14 mouse cellular contexts compared by ENCODE assay signal in genomic region chr4:15199568-15200335, GRCm38 (mm10).
A peak's percentile ranks its signal among the peaks of the same experiment; 100 is the strongest.
DNase-seq lines count a peak whose midpoint lies in the region; ATAC-seq and TF ChIP-seq lines count a peak whose summit lies in the region.
"Had no signal": no experiment of that assay in that cellular context is flagged by ENCODE, and none has a peak within 500 bp of the region (broad histone marks: within the 10 kb centered on the region; RNA-seq: fewer than 3 reads in every experiment).

No protein-coding gene starts in this region.

- no peaks in the 10 kb centered on the region for H3K36me3 ChIP-seq in embryonic facial prominence, embryonic 12.5 days
- no peaks in the 10 kb centered on the region for H3K36me3 ChIP-seq in embryonic facial prominence, embryonic 10.5 days (replicated peaks)
- no peaks in the 10 kb centered on the region for H3K36me3 ChIP-seq in liver, adult 2 months (ENCODE audit: control insufficient read depth, insufficient read depth, low read length)
- H3K36me3 ChIP-seq in liver, embryonic 11.5 days (ENCODE audit: control insufficient read depth, insufficient read depth, low read length): no peaks in the 10 kb centered on the region
- H3K36me3 ChIP-seq in embryonic facial prominence, embryonic 14.5 days (ENCODE audit: control insufficient read depth, insufficient read depth, low read length): no peaks in the 10 kb centered on the region
- H3K36me3 ChIP-seq in heart, embryonic 16.5 days (ENCODE audit: control insufficient read depth, insufficient read depth): no peaks in the 10 kb centered on the region
- H3K36me3 ChIP-seq: forebrain, embryonic 15.5 days; kidney, embryonic 15.5 days; midbrain, embryonic 13.5 days had no signal

- no peak for DNase-seq in embryonic facial prominence, embryonic 10.5 days (ENCODE audit: low spot score)
- DNase-seq in liver, adult 2 months (ENCODE audit: extremely low read depth, low read depth, low spot score): peak; percentile 23
- DNase-seq in liver, embryonic 11.5 days (ENCODE audit: low spot score): no peak
- peak; percentile 76 for DNase-seq in embryonic facial prominence, embryonic 14.5 days (ENCODE audit: low spot score)
- DNase-seq in thymus, postnatal 0 days (ENCODE audit: low spot score): no peak
- DNase-seq in thymus, postnatal 25 days: no peak
- DNase-seq: cerebellum, adult 18-20 months; liver; thymus, adult 2 months had no signal

- H3K27ac ChIP-seq in embryonic facial prominence, embryonic 12.5 days: peak overlapping the region; percentile 30; the same call in 1 of the 2 replicates
- H3K27ac ChIP-seq in embryonic facial prominence, embryonic 10.5 days (replicated peaks): no peak overlapping the region
- no peak overlapping the region for H3K27ac ChIP-seq in liver, adult 2 months (replicated peaks; ENCODE audit: insufficient read depth, low read depth, low read length)
- H3K27ac ChIP-seq in liver, embryonic 11.5 days (ENCODE audit: low read depth, low read length): no peak overlapping the region
- no peak overlapping the region for H3K27ac ChIP-seq in embryonic facial prominence, embryonic 14.5 days (replicated peaks; ENCODE audit: low read depth, low read length)
- peak overlapping the region; percentile 46; the same call in 1 of the 2 replicates for H3K27ac ChIP-seq in heart, embryonic 16.5 days (ENCODE audit: low read length)
- H3K27ac ChIP-seq: forebrain, embryonic 15.5 days; kidney, embryonic 15.5 days; midbrain, embryonic 13.5 days had no signal

- TF ChIP-seq CTCF in liver, adult 2 months (IDR thresholded peaks at IDR 0.05; ENCODE audit: low read depth, low read length): no peak

- no peak overlapping the region for H3K4me3 ChIP-seq in embryonic facial prominence, embryonic 12.5 days
- H3K4me3 ChIP-seq in embryonic facial prominence, embryonic 10.5 days: no peak overlapping the region
- H3K4me3 ChIP-seq in liver, adult 2 months (ENCODE audit: insufficient read depth, low read depth, low read length): no peak overlapping the region
- no peak overlapping the region for H3K4me3 ChIP-seq in liver, embryonic 11.5 days (ENCODE audit: low read depth, low read length)
- H3K4me3 ChIP-seq in embryonic facial prominence, embryonic 14.5 days (ENCODE audit: low read depth, low read length): no peak overlapping the region
- H3K4me3 ChIP-seq in heart, embryonic 16.5 days (ENCODE audit: low read length): no peak overlapping the region
- H3K4me3 ChIP-seq: forebrain, embryonic 15.5 days; kidney, embryonic 15.5 days; midbrain, embryonic 13.5 days had no signal

- H3K79me2 ChIP-seq in liver, adult 2 months (ENCODE audit: control insufficient read depth, insufficient read depth, low read length): no peaks in the 10 kb centered on the region

- no peaks in the 10 kb centered on the region for H3K27me3 ChIP-seq in embryonic facial prominence, embryonic 12.5 days
- no peaks in the 10 kb centered on the region for H3K27me3 ChIP-seq in embryonic facial prominence, embryonic 10.5 days (replicated peaks; ENCODE audit: low read depth, poor library complexity, severe bottlenecking)
- H3K27me3 ChIP-seq in liver, adult 2 months (ENCODE audit: control insufficient read depth, insufficient read depth, low read length): no peaks in the 10 kb centered on the region
- H3K27me3 ChIP-seq in liver, embryonic 11.5 days (replicated peaks; ENCODE audit: control insufficient read depth, insufficient read depth, low read length): no peaks in the 10 kb centered on the region
- H3K27me3 ChIP-seq in embryonic facial prominence, embryonic 14.5 days (replicated peaks; ENCODE audit: control insufficient read depth, insufficient read depth, low read length): no peaks in the 10 kb centered on the region
- H3K27me3 ChIP-seq in heart, embryonic 16.5 days (ENCODE audit: control insufficient read depth, insufficient read depth, low read length): no peaks in the 10 kb centered on the region
- H3K27me3 ChIP-seq: forebrain, embryonic 15.5 days; kidney, embryonic 15.5 days; midbrain, embryonic 13.5 days had no signal

- H3K4me2 ChIP-seq in embryonic facial prominence, embryonic 12.5 days (replicated peaks): no peak overlapping the region
- no peak overlapping the region for H3K4me2 ChIP-seq in liver, embryonic 11.5 days
- no peak overlapping the region for H3K4me2 ChIP-seq in embryonic facial prominence, embryonic 14.5 days (ENCODE audit: low read depth, low read length)
- H3K4me2 ChIP-seq in heart, embryonic 16.5 days (ENCODE audit: low read depth, low read length): no peak overlapping the region
- H3K4me2 ChIP-seq: forebrain, embryonic 15.5 days; kidney, embryonic 15.5 days; midbrain, embryonic 13.5 days had no signal

- no peaks in the 10 kb centered on the region for H3K9me3 ChIP-seq in embryonic facial prominence, embryonic 12.5 days
- H3K9me3 ChIP-seq in embryonic facial prominence, embryonic 10.5 days: no peaks in the 10 kb centered on the region
- H3K9me3 ChIP-seq in liver, embryonic 11.5 days (ENCODE audit: control insufficient read depth, low read length): no peaks in the 10 kb centered on the region
- no peaks in the 10 kb centered on the region for H3K9me3 ChIP-seq in embryonic facial prominence, embryonic 14.5 days (ENCODE audit: control insufficient read depth, low read length)
- H3K9me3 ChIP-seq in heart, embryonic 16.5 days (replicated peaks; ENCODE audit: control insufficient read depth, low read length): no peaks in the 10 kb centered on the region
- H3K9me3 ChIP-seq: forebrain, embryonic 15.5 days; kidney, embryonic 15.5 days; midbrain, embryonic 13.5 days had no signal

- WGBS in embryonic facial prominence, embryonic 12.5 days: 62% methylated on average over 6 of the region's 6 CpGs
- WGBS in embryonic facial prominence, embryonic 10.5 days: 69% methylated on average over 6 of the region's 6 CpGs
- 79% methylated on average over 6 of the region's 6 CpGs for WGBS in liver, adult 2 months
- 68% methylated on average over 6 of the region's 6 CpGs for WGBS in liver, embryonic 11.5 days
- WGBS in embryonic facial prominence, embryonic 14.5 days: 58% methylated on average over 6 of the region's 6 CpGs
- whole genome bisulfite sequencing in heart, embryonic 16.5 days: 61% methylated on average over 6 of the region's 6 CpGs

- TF ChIP-seq POLR2A in liver, adult 2 months (IDR thresholded peaks at IDR 0.05; ENCODE audit: extremely low read depth, insufficient read depth, low read length): no peak

- ATAC-seq in embryonic facial prominence, embryonic 12.5 days (ENCODE audit: insufficient number of reproducible peaks, insufficient read depth, low FRiP score, low TSS enrichment): no peak
- ATAC-seq in liver, embryonic 11.5 days (replicated peaks; ENCODE audit: low FRiP score): no peak
- peak; percentile 57; the same call in 1 of the 2 replicates for ATAC-seq in embryonic facial prominence, embryonic 14.5 days (ENCODE audit: low read depth)
- ATAC-seq in heart, embryonic 16.5 days (replicated peaks; ENCODE audit: extremely low read depth, insufficient read depth, low FRiP score): no peak
- ATAC-seq: forebrain, embryonic 15.5 days; midbrain, embryonic 13.5 days had no signal

- H3K4me1 ChIP-seq in embryonic facial prominence, embryonic 12.5 days: 0 out of 2 replicates have a peak, but pooled peaks cover 7% of the 10 kb centered on the region
- H3K4me1 ChIP-seq in embryonic facial prominence, embryonic 10.5 days: peaks cover 3% of the 10 kb centered on the region; the same call in 1 of the 2 replicates
- no peaks in the 10 kb centered on the region for H3K4me1 ChIP-seq in liver, adult 2 months (ENCODE audit: control insufficient read depth, insufficient read depth, low read length)
- no peaks in the 10 kb centered on the region for H3K4me1 ChIP-seq in liver, embryonic 11.5 days (replicated peaks; ENCODE audit: control insufficient read depth, insufficient read depth, low read length)
- H3K4me1 ChIP-seq in embryonic facial prominence, embryonic 14.5 days (ENCODE audit: control insufficient read depth, insufficient read depth, low read length): no peaks in the 10 kb centered on the region
- 0 out of 2 replicates have a peak, but pooled peaks cover 3% of the 10 kb centered on the region for H3K4me1 ChIP-seq in heart, embryonic 16.5 days (ENCODE audit: control insufficient read depth, insufficient read depth, low read length)
- H3K4me1 ChIP-seq: forebrain, embryonic 15.5 days; kidney, embryonic 15.5 days; midbrain, embryonic 13.5 days had no signal

- no peak overlapping the region for H3K9ac ChIP-seq in embryonic facial prominence, embryonic 12.5 days
- no peak overlapping the region for H3K9ac ChIP-seq in liver, adult 2 months (ENCODE audit: low read depth, low read length)
- no peak overlapping the region for H3K9ac ChIP-seq in liver, embryonic 11.5 days (ENCODE audit: low read depth, low read length)
- no peak overlapping the region for H3K9ac ChIP-seq in embryonic facial prominence, embryonic 14.5 days (ENCODE audit: low read depth, low read length)
- no peak overlapping the region for H3K9ac ChIP-seq in heart, embryonic 16.5 days (ENCODE audit: low read length)
- H3K9ac ChIP-seq: forebrain, embryonic 15.5 days; kidney, embryonic 15.5 days; midbrain, embryonic 13.5 days had no signal

Comparison
In these comparisons a context has a peak if more than half of its experiments do, and no peak if none do; other contexts are left out.
1. H3K27ac ChIP-seq: peak in embryonic facial prominence, embryonic 12.5 days (single experiment) and heart, embryonic 16.5 days (single experiment); none in embryonic facial prominence, embryonic 10.5 days (single experiment), liver, adult 2 months (single experiment), liver, embryonic 11.5 days (single experiment) and embryonic facial prominence, embryonic 14.5 days (single experiment).
2. DNase-seq: peak in liver, adult 2 months (single experiment) and embryonic facial prominence, embryonic 14.5 days (single experiment); none in embryonic facial prominence, embryonic 10.5 days (single experiment), liver, embryonic 11.5 days (single experiment), thymus, postnatal 0 days (single experiment) and thymus, postnatal 25 days (single experiment).